Mouse (Mus musculus) left cerebral cortex, postnatal 10 days (tissue): ENCODE measurements around the gene Mrps31. TPM values are rescaled to one million over a fixed set of nuclear protein-coding genes. Genes with fewer than 3 reads are reported as not detected.

ENCODE experiments used
- total RNA-seq, 2 experiments: library from RNA; stranded (reverse); gene quantifications; 2 replicates each; pipeline ENCODE4 v1.2.3; 2021

Gene Mrps31
- total RNA-seq, 2 experiments from 2014 or later = 23.5 to 24.1 TPM

Other genes with a start within 250 kb of the Mrps31 start
- gene Nek3, start 244.9 kb upstream of the Mrps31 start, total RNA-seq = 1 to 10 TPM; 2.6 TPM
- gene Ckap2, start 225.5 kb upstream of the Mrps31 start, total RNA-seq = 1 to 10 TPM; 2.2 to 2.4 TPM
- 10 to 100 TPM; 41.1 to 41.5 TPM for gene Vps36, start 218.6 kb upstream of the Mrps31 start, total RNA-seq
- 1 to 10 TPM; 4.8 to 5.9 TPM for gene Thsd1, start 184.0 kb upstream of the Mrps31 start, total RNA-seq
- gene Tpte, start 127.9 kb upstream of the Mrps31 start, total RNA-seq = not detected
- gene Slc25a15, start 12.8 kb upstream of the Mrps31 start, total RNA-seq = 10 to 100 TPM in 1 of 2 experiments, 1 to 10 TPM in 1; 9.0 to 10.1 TPM